Mouse (Mus musculus) heart, postnatal 0 days (tissue): ENCODE measurements around the gene Mtmr1. TPM values are rescaled to one million over a fixed set of nuclear protein-coding genes. Genes with fewer than 3 reads are reported as not detected.

ENCODE experiments used
- ATAC-seq: fragments of 200-750 bp; cut with Nextera tagmentation; 2 replicates; pipeline ENCODE4 v1.8.0; 2017; ENCODE audit warnings: low read depth, moderate number of reproducible peaks, moderate library complexity; ENCODE audit not compliant: insufficient read depth
- DNase-seq: peaks from one replicate; pipeline ENCODE4 v3.0.0-alpha.2; 2016; ENCODE audit warnings: low spot score
- H3K27ac ChIP-seq: fragments of 300-500 bp; sonication (generic); 2 replicates; pipeline ENCODE4 v1.5.1; 2014; ENCODE audit warnings: low read depth, mild to moderate bottlenecking
- H3K27me3 ChIP-seq: fragments of 300-500 bp; sonication (generic); 2 replicates; pipeline ENCODE4 v1.6.1; 2014; ENCODE audit warnings: low read length, mixed read lengths; ENCODE audit not compliant: control insufficient read depth, insufficient read depth
- H3K36me3 ChIP-seq: fragments of 300-500 bp; sonication (generic); replicated peaks from 2 replicates; pipeline ENCODE4 v1.6.1; 2014; ENCODE audit warnings: low read length, mixed read lengths; ENCODE audit not compliant: control insufficient read depth, insufficient read depth
- H3K4me1 ChIP-seq: fragments of 300-500 bp; sonication (generic); 2 replicates; pipeline ENCODE4 v1.6.1; 2014; ENCODE audit warnings: antibody characterized with exemption; ENCODE audit not compliant: control insufficient read depth, insufficient read depth
- H3K4me2 ChIP-seq: fragments of 300-500 bp; sonication (generic); 2 replicates; pipeline ENCODE4 v1.6.1; 2014; ENCODE audit warnings: low read depth, mild to moderate bottlenecking, low read length, moderate library complexity
- H3K4me3 ChIP-seq: fragments of 300-500 bp; sonication (generic); 2 replicates; pipeline ENCODE4 v1.5.1; 2014; ENCODE audit warnings: low read depth, low read length
- H3K9ac ChIP-seq: fragments of 300-500 bp; sonication (generic); replicated peaks from 2 replicates; pipeline ENCODE4 v1.6.1; 2014; ENCODE audit warnings: low read depth, low read length, mixed read lengths
- H3K9me3 ChIP-seq: fragments of 300-500 bp; sonication (generic); replicated peaks from 2 replicates; pipeline ENCODE4 v1.6.1; 2016; ENCODE audit warnings: low read length; ENCODE audit not compliant: control insufficient read depth
- CTCF ChIP-seq: IDR thresholded peaks from 2 replicates; pipeline ENCODE4 v1.5.1; 2016; ENCODE audit warnings: antibody characterized with exemption, control low read depth, low read depth
- EP300 ChIP-seq: IDR thresholded peaks from 2 replicates; pipeline ENCODE4 v1.6.1; 2016; ENCODE audit warnings: antibody characterized with exemption, low read depth
- WGBS: fragments of 180-500 bp; shearing (Covaris S2); extraction: QIAGEN DNeasy Blood & Tissue Kit; methylation state at CpG from one replicate; pipeline ENCODE4 v1.1.7; 2014; 5-methylcytosine and 5-hydroxymethylcytosine counted together
- polyA plus RNA-seq: library from polyadenylated mRNA; unstranded; fragments of >200 nt; fragmentation: Nextera tagmentation; extraction: Ambion mirVana; gene quantifications from 2 replicates; pipeline ENCODE4 v1.2.1, GENCODE M21; 2015
- total RNA-seq: library from RNA; depleted of rRNA; stranded (reverse); fragments of >200 nt; gene quantifications from 2 replicates; pipeline ENCODE4 v1.2.3, GENCODE M21; 2014; ENCODE audit warnings: low replicate concordance

Gene Mtmr1
- total and polyA plus RNA-seq, 2 experiments from 2014 or later: 12.7 to 30.1 TPM

DNA sequence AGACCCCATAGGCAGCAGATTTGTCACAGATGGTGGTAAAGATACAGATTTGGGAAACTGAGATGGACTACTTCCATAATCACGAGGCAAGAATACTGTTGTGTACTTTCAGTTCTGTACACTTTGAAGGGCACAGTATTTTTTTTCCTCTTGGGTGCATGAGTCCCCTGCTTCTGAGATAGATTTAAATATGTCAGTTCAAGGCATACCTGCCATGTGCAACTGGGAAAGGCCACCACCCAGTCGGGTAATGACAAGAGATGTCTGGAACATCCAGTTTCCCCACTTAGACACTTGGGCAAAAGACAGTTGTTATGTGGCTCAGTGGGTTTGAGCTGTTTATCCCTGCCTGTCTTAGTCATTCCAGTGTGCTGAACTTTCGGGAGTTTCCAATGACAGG, 950 bp downstream of the Mtmr1 start:
- H3K4me1 ChIP-seq: no peaks in the 10 kb centered on the region
- H3K4me3 ChIP-seq: peak overlapping the region; percentile 75
- H3K27me3 ChIP-seq: no peaks in the 10 kb centered on the region
- ATAC-seq (no peak), DNase-seq (no peak)
- H3K9ac ChIP-seq: peak overlapping the region; percentile 78; the same call in 1 of the 2 replicates
- H3K4me2 ChIP-seq: peak overlapping the region; percentile 73
- no peaks in the 10 kb centered on the region for H3K9me3 ChIP-seq
- H3K36me3 ChIP-seq: no peaks in the 10 kb centered on the region
- no peak overlapping the region for H3K27ac ChIP-seq
- TF ChIP-seq CTCF (no peak), EP300 (no peak)
- 52% methylated on average over 3 of the region's 3 CpGs for WGBS

- H3K27me3 ChIP-seq: no peaks in the 10 kb centered on the region
- no peaks in the 10 kb centered on the region for H3K36me3 ChIP-seq
- H3K4me1 ChIP-seq: no peaks in the 10 kb centered on the region
- ATAC-seq (no peak), DNase-seq (no peak)
- no peaks in the 10 kb centered on the region for H3K9me3 ChIP-seq
- no peak overlapping the region for H3K9ac ChIP-seq
- H3K4me2 ChIP-seq: no peak overlapping the region
- no peak overlapping the region for H3K4me3 ChIP-seq
- TF ChIP-seq CTCF: no peak
- no peak for TF ChIP-seq EP300
- H3K27ac ChIP-seq: no peak overlapping the region
Measured at GRCm38 (mm10) chrX:71366973-71367372, 2.4 kb downstream of the Mtmr1 start.

GRCm38 (mm10) chrX:71376781-71377180, 12.2 kb downstream of the Mtmr1 start:
- no peak for DNase-seq
- Histone ChIP-seq H3K9me3 (no peaks in the 10 kb centered on the region), H3K27ac (no peak overlapping the region), H3K9ac (no peak overlapping the region), H3K4me2 (no peak overlapping the region), H3K27me3 (no peaks in the 10 kb centered on the region), H3K4me3 (no peak overlapping the region), H3K36me3 (no peaks in the 10 kb centered on the region), H3K4me1 (no peaks in the 10 kb centered on the region)
- no peak for TF ChIP-seq EP300
- TF ChIP-seq CTCF: no peak
- 90% methylated on average over 1 of the region's 1 CpGs for WGBS
- no peak for ATAC-seq

GRCm38 (mm10) chrX:71378435-71378834, 13.9 kb downstream of the Mtmr1 start:
- ATAC-seq: no peak

DNA sequence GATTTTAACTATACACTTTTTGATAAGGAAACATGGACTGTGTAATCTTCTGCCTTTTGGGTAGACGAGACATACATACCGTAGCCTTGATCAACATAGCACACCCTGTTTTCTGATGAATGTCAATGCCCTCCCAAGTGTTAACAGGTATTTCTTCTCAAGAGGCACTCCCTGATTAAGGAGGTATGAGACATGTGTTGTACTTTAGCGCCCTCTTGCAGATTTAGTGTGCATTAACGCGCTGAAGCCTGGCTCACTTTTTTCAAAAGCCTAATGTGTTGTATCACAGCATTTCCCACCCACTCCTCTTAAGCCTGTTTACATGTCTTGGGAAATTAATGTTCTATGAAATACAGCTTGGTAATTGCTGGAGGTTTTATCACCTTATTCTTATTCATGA, 17.0 kb downstream of the Mtmr1 start:
- ATAC-seq (0 out of 2 replicates have a peak, but pooled peaks have one; percentile 51), DNase-seq (peak; percentile 30)
- no peak overlapping the region for H3K4me3 ChIP-seq
- H3K9ac ChIP-seq: no peak overlapping the region
- WGBS: 36% methylated on average over 5 of the region's 5 CpGs
- 0 out of 2 replicates have a peak, but pooled peaks cover 7% of the 10 kb centered on the region for H3K36me3 ChIP-seq
- no peak overlapping the region for H3K4me2 ChIP-seq
- H3K4me1 ChIP-seq: no peaks in the 10 kb centered on the region
- H3K27ac ChIP-seq: no peak overlapping the region
- no peak for TF ChIP-seq EP300
- TF ChIP-seq CTCF: peak; percentile 61
- H3K27me3 ChIP-seq: no peaks in the 10 kb centered on the region
- H3K9me3 ChIP-seq: no peaks in the 10 kb centered on the region

More at GRCm38 (mm10) chrX:71378435-71378834, 13.9 kb downstream of the Mtmr1 start:
- Histone ChIP-seq H3K9ac (no peak overlapping the region), H3K27ac (no peak overlapping the region), H3K4me2 (no peak overlapping the region), H3K4me1 (no peaks in the 10 kb centered on the region), H3K9me3 (no peaks in the 10 kb centered on the region), H3K4me3 (no peak overlapping the region), H3K27me3 (no peaks in the 10 kb centered on the region), H3K36me3 (no peaks in the 10 kb centered on the region)
- WGBS: 76% methylated on average over 2 of the region's 2 CpGs
- no peak for DNase-seq
- TF ChIP-seq EP300 (no peak), CTCF (no peak)

- H3K4me1 ChIP-seq: no peaks in the 10 kb centered on the region
- no peaks in the 10 kb centered on the region for H3K9me3 ChIP-seq
- 77% methylated on average over 4 of the region's 4 CpGs for WGBS
- no peak overlapping the region for H3K27ac ChIP-seq
- H3K27me3 ChIP-seq: no peaks in the 10 kb centered on the region
- no peaks in the 10 kb centered on the region; the same call in 1 of the 2 replicates for H3K36me3 ChIP-seq
- DNase-seq: no peak
- H3K4me3 ChIP-seq: no peak overlapping the region
- no peak overlapping the region for H3K4me2 ChIP-seq
- no peak for ATAC-seq
- no peak overlapping the region for H3K9ac ChIP-seq
- TF ChIP-seq CTCF: no peak
- no peak for TF ChIP-seq EP300
Measured at GRCm38 (mm10) chrX:71396326-71396725, 31.8 kb downstream of the Mtmr1 start.
